Mouse (Mus musculus) MEL (cell line): ENCODE data around the gene Galnt6. TPM values are rescaled to one million over a fixed set of nuclear protein-coding genes. Genes with fewer than 3 reads are reported as not detected.

Experiments
- DNase-seq: peaks from one replicate; pipeline ENCODE4 v3.0.0; 2011; ENCODE audit warnings: low read depth, low spot score
- H3K27ac ChIP-seq: 2 replicates; pipeline ENCODE4 v1.5.1; 2012; ENCODE audit warnings: low read depth, mild to moderate bottlenecking, control low read depth, low read length, moderate library complexity; ENCODE audit not compliant: control insufficient read depth
- H3K27me3 ChIP-seq, 2 experiments: fragments of 150-350 bp in 1 of 2; sonication (generic) in 1 of 2; 2 replicates each; pipeline ENCODE4 v1.6.1; 2012; ENCODE audit warnings: low read length in 2 of 2, mild to moderate bottlenecking in 2 of 2, improper control_type of control experiment in 1 of 2, moderate library complexity in 1 of 2; ENCODE audit not compliant: insufficient read depth in 2 of 2, control insufficient read depth in 1 of 2
- H3K36me3 ChIP-seq, 2 experiments: 2 replicates each; pipeline ENCODE4 v1.6.1; 2012 to 2014; ENCODE audit warnings: low read length in 2 of 2, improper control_type of control experiment in 1 of 2, inconsistent platforms in 1 of 2, mild to moderate bottlenecking in 1 of 2; ENCODE audit not compliant: insufficient read depth in 2 of 2, control insufficient read depth in 1 of 2
- H3K4me1 ChIP-seq, 2 experiments: fragments of 150-350 bp in 1 of 2; sonication (generic) in 1 of 2; 2 replicates each; pipeline ENCODE4 v1.6.1; 2012; ENCODE audit warnings: low read length in 2 of 2, improper control_type of control experiment in 1 of 2, mild to moderate bottlenecking in 1 of 2; ENCODE audit not compliant: insufficient read depth in 2 of 2, control insufficient read depth in 1 of 2
- H3K4me3 ChIP-seq, 2 experiments: fragments of 150-350 bp in 1 of 2; sonication (generic) in 1 of 2; 2 replicates each; pipeline ENCODE4 v1.5.1; 2012; ENCODE audit warnings: low read depth in 2 of 2, low read length in 2 of 2, mild to moderate bottlenecking in 2 of 2, moderate library complexity in 2 of 2, control low read depth in 1 of 2, improper control_type of control experiment in 1 of 2; ENCODE audit not compliant: control insufficient read depth in 1 of 2, insufficient read depth in 1 of 2
- H3K79me2 ChIP-seq: 2 replicates; pipeline ENCODE4 v1.6.1; 2012; ENCODE audit warnings: mild to moderate bottlenecking, low read length, moderate library complexity; ENCODE audit not compliant: control insufficient read depth, poor library complexity, insufficient read depth
- H3K9ac ChIP-seq: 2 replicates; pipeline ENCODE4 v1.6.1; 2012; ENCODE audit warnings: low read depth, mild to moderate bottlenecking, control low read depth, low read length, moderate library complexity; ENCODE audit not compliant: control insufficient read depth, poor library complexity, severe bottlenecking
- H3K9me3 ChIP-seq: fragments of 150-350 bp; sonication (generic); replicated peaks from 2 replicates; pipeline ENCODE4 v1.6.1; 2012; ENCODE audit warnings: mild to moderate bottlenecking, low read length, improper control_type of control experiment, moderate library complexity; ENCODE audit not compliant: insufficient read depth
- BHLHE40 ChIP-seq: IDR thresholded peaks from 2 replicates; pipeline ENCODE4 v1.6.1; 2012; ENCODE audit warnings: low read depth, mild to moderate bottlenecking, inconsistent platforms, low read length, improper control_type of control experiment, borderline replicate concordance
- E2F4 ChIP-seq: IDR thresholded peaks from 2 replicates; pipeline ENCODE4 v1.6.1; 2011; ENCODE audit warnings: low read depth, low read length, improper control_type of control experiment, borderline replicate concordance
- ELF1 ChIP-seq: IDR thresholded peaks from 2 replicates; pipeline ENCODE4 v1.6.1; 2014; ENCODE audit warnings: low read depth, mild to moderate bottlenecking, inconsistent platforms, low read length, improper control_type of control experiment, moderate library complexity
- GABPA ChIP-seq: IDR thresholded peaks from 2 replicates; pipeline ENCODE4 v1.6.1; 2012; ENCODE audit warnings: low read depth, mild to moderate bottlenecking, inconsistent platforms, low read length, improper control_type of control experiment, moderate library complexity
- GATA1 ChIP-seq: IDR thresholded peaks from 2 replicates; pipeline ENCODE4 v1.6.1; 2011; ENCODE audit warnings: low read depth, low read length, improper control_type of control experiment
- JUND ChIP-seq: IDR thresholded peaks from 2 replicates; pipeline ENCODE4 v1.6.1; 2011; ENCODE audit warnings: low read depth, mild to moderate bottlenecking, improper control_type of control experiment, low read length
- MAX ChIP-seq: IDR thresholded peaks from 2 replicates; pipeline ENCODE4 v1.6.1; 2011; ENCODE audit warnings: low read length, improper control_type of control experiment
- MAZ ChIP-seq: IDR thresholded peaks from 2 replicates; pipeline ENCODE4 v1.6.1; 2012; ENCODE audit warnings: low read depth, mild to moderate bottlenecking, inconsistent platforms, low read length, improper control_type of control experiment
- MXI1 ChIP-seq: IDR thresholded peaks from 2 replicates; pipeline ENCODE4 v1.6.1; 2011; ENCODE audit warnings: mild to moderate bottlenecking, low read depth, low read length, improper control_type of control experiment
- MYB ChIP-seq: IDR thresholded peaks from 2 replicates; pipeline ENCODE4 v1.6.1; 2011; ENCODE audit warnings: mild to moderate bottlenecking, low read depth, low read length, improper control_type of control experiment
- MYC ChIP-seq: IDR thresholded peaks from 2 replicates; pipeline ENCODE4 v1.6.1; 2011; ENCODE audit warnings: low read depth, mild to moderate bottlenecking, low read length, improper control_type of control experiment, moderate library complexity
- POLR2A ChIP-seq, 2 experiments: IDR thresholded peaks; 2 replicates each; pipeline ENCODE4 v1.6.1; 2011 to 2012; ENCODE audit warnings: low read length in 2 of 2, mild to moderate bottlenecking in 2 of 2, control low read depth in 1 of 2, improper control_type of control experiment in 1 of 2, low read depth in 1 of 2, moderate library complexity in 1 of 2; ENCODE audit not compliant: control insufficient read depth in 1 of 2, insufficient read depth in 1 of 2, poor library complexity in 1 of 2
- POLR2AphosphoS2 ChIP-seq: IDR thresholded peaks from 2 replicates; pipeline ENCODE4 v1.6.1; 2011; ENCODE audit warnings: low read length, improper control_type of control experiment
- POLR2AphosphoS5 ChIP-seq: IDR thresholded peaks from 2 replicates; pipeline ENCODE4 v1.6.1; 2012; ENCODE audit warnings: low read depth, borderline replicate concordance, mild to moderate bottlenecking, inconsistent platforms, low read length, moderate library complexity, mixed read lengths
- RCOR1 ChIP-seq: IDR thresholded peaks from 2 replicates; pipeline ENCODE4 v1.6.1; 2012; ENCODE audit warnings: low read depth, mild to moderate bottlenecking, inconsistent platforms, low read length, improper control_type of control experiment
- SIN3A ChIP-seq: IDR thresholded peaks from 2 replicates; pipeline ENCODE4 v1.6.1; 2012; ENCODE audit warnings: low read length, improper control_type of control experiment, inconsistent platforms
- TBP ChIP-seq: IDR thresholded peaks from 2 replicates; pipeline ENCODE4 v1.8.0; 2011; ENCODE audit warnings: low read depth, low read length, improper control_type of control experiment
- USF1 ChIP-seq: IDR thresholded peaks from 2 replicates; pipeline ENCODE4 v1.6.1; 2014; ENCODE audit warnings: low read depth, mild to moderate bottlenecking, inconsistent platforms, low read length, improper control_type of control experiment, moderate library complexity
- ZC3H11A ChIP-seq: IDR thresholded peaks from 2 replicates; pipeline ENCODE4 v1.6.1; 2012; ENCODE audit warnings: low read depth, mild to moderate bottlenecking, inconsistent platforms, low read length, improper control_type of control experiment
- ZKSCAN1 ChIP-seq: IDR thresholded peaks from 2 replicates; pipeline ENCODE4 v1.6.1; 2012; ENCODE audit warnings: low read depth, mild to moderate bottlenecking, inconsistent platforms, low read length, improper control_type of control experiment, moderate library complexity
- ZNF384 ChIP-seq: IDR thresholded peaks from 2 replicates; pipeline ENCODE4 v1.6.1; 2012; ENCODE audit warnings: low read depth, mild to moderate bottlenecking, inconsistent platforms, low read length, improper control_type of control experiment
- polyA plus RNA-seq, 2 experiments: library from polyadenylated mRNA; stranded (reverse) in 1 of 2; unstranded in 1 of 2; fragments of >175 nt in 1 of 2; fragments of >200 nt in 1 of 2; gene quantifications; 2 replicates each; pipeline versions ENCODE4 v1.2.1 to v1.2.4; 2012; ENCODE audit warnings: low replicate concordance in 2 of 2, low read depth in 1 of 2; ENCODE audit not compliant: insufficient read length in 2 of 2, insufficient read depth in 1 of 2, missing spikeins in 1 of 2
- total RNA-seq: library from RNA; depleted of rRNA; stranded (reverse); fragments of 300-350 nt; gene quantifications from 2 replicates; pipeline ENCODE4 v1.2.3, GENCODE M21; 2012

Gene Galnt6
- total and polyA plus RNA-seq, 3 experiments, result 16.1 to 17.0 TPM; not detected in 1

GRCm38 (mm10) chr15:100766826-100767225 is 37.6 kb upstream of the Galnt6 start:
- no peaks in the 10 kb centered on the region for H3K9me3 ChIP-seq
- DNase-seq, result no peak
- H3K27me3 ChIP-seq, result peaks cover 0 to 3% of the 10 kb centered on the region in 2 experiments; a peak in 2 of 4 replicates
- no peaks in the 10 kb centered on the region for H3K36me3 ChIP-seq
- TF ChIP-seq RCOR1, result no peak
- no peak for TF ChIP-seq POLR2A (IDR thresholded peaks at IDR 0.05; ENCODE audit: control insufficient read depth in 1 of 2, insufficient read depth in 1 of 2, low read depth in 1 of 2, low read length in 2 of 2, poor library complexity in 1 of 2)
- no peak for TF ChIP-seq MAZ
- TF ChIP-seq USF1, result no peak
- TF ChIP-seq E2F4, result no peak
- no peak for TF ChIP-seq TBP
- TF ChIP-seq POLR2AphosphoS2, result no peak
- no peak for TF ChIP-seq SIN3A
- TF ChIP-seq GABPA, result no peak
- TF ChIP-seq, all 39 proteins: peak for 0
- Histone ChIP-seq H3K9ac (no peak overlapping the region), H3K4me3 (no peak overlapping the region), H3K4me1 (peaks cover 0 to 5% of the 10 kb centered on the region in 2 experiments; a peak in 3 of 4 replicates), H3K27ac (no peak overlapping the region), H3K79me2 (no peaks in the 10 kb centered on the region)

GRCm38 (mm10) chr15:100764163-100764951 is 35.2 kb upstream of the Galnt6 start:
- TF ChIP-seq JUND (no peak), ZC3H11A (no peak), MYB (no peak), MYC (no peak), GABPA (no peak), MAX (no peak), GATA1 (no peak), USF1 (no peak), BHLHE40 (no peak), RCOR1 (no peak), POLR2AphosphoS2 (no peak), MXI1 (no peak), ELF1 (no peak), ZNF384 (no peak), ZKSCAN1 (no peak), POLR2AphosphoS5 (no peak)
- TF ChIP-seq, all 39 proteins: peak for 0
- Histone ChIP-seq H3K9ac (no peak overlapping the region), H3K27ac (no peak overlapping the region), H3K79me2 (no peaks in the 10 kb centered on the region), H3K4me1 (peaks cover 0 to 2% of the 10 kb centered on the region in 2 experiments; a peak in 3 of 4 replicates), H3K27me3 (peaks cover 0 to 3% of the 10 kb centered on the region in 2 experiments; a peak in 2 of 4 replicates), H3K4me3 (no peak overlapping the region), H3K36me3 (peaks cover 0 to 6% of the 10 kb centered on the region in 2 experiments; a peak in 2 of 4 replicates), H3K9me3 (no peaks in the 10 kb centered on the region)
- no peak for DNase-seq
